In the genomic region with DNA sequence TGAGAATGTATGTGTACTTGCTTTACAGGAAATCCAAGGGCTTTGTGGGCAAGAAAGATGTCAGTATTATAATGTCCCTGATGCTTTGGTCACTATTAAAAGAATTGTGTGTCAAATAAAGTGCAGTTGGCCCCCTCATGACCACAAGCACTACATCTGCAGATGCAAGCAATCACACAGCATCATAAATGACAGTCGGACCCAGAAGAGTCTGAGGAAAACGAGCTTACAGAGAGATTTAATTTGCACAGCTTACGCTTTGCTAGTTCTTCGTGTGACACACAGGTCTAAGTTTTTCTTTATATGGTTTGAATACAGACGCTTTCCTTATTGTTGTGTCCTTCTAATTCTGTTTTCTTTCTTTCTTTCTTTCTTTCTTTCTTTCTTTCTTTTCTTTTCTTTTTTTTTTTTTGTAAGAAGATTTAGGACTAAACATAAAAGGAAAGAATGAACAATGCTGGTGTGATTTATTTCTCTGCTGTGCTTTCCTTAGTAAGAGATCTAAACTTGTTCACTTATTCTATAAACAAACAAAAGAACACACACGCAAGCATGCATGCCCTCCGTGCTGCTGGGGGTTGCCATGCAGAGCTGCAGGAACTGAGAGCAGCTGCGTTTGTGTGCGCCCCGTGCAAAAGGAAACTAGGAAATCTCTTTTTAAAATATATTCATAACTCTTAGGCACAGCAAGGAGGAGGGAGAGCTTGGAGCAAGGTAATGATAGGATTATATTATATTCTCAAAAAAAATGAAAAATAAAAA, we compare ENCODE assay signal across 10 mouse cellular contexts.
DNase-seq lines count a peak whose midpoint lies in the region; ATAC-seq lines count a peak whose summit lies in the region.
"Had no signal": no experiment of that assay in that cellular context is flagged by ENCODE, and none has a peak within 500 bp of the region (broad histone marks: within the 10 kb centered on the region; RNA-seq: fewer than 3 reads in every experiment).

No protein-coding gene starts in this region.

- no peak overlapping the region for H3K9ac ChIP-seq in kidney, embryonic 14.5 days (ENCODE audit: low read depth, low read length)
- no peak overlapping the region for H3K9ac ChIP-seq in hindbrain, embryonic 13.5 days
- H3K9ac ChIP-seq in midbrain, embryonic 15.5 days: no peak overlapping the region
- H3K9ac ChIP-seq in heart, embryonic 11.5 days (ENCODE audit: low read depth, low read length): no peak overlapping the region

- no peak overlapping the region for H3K27ac ChIP-seq in kidney, embryonic 14.5 days (ENCODE audit: low read depth, low read length)
- H3K27ac ChIP-seq in embryonic facial prominence, embryonic 10.5 days (replicated peaks): peak overlapping the region; percentile 8; the same call in 1 of the 2 replicates
- H3K27ac ChIP-seq in hindbrain, embryonic 13.5 days: peak overlapping the region; percentile 70
- H3K27ac ChIP-seq in midbrain, embryonic 15.5 days: no peak overlapping the region
- no peak overlapping the region for H3K27ac ChIP-seq in heart, embryonic 11.5 days (ENCODE audit: low read depth, low read length)

- H3K9me3 ChIP-seq in kidney, embryonic 14.5 days (ENCODE audit: control insufficient read depth, low read length): no peaks in the 10 kb centered on the region
- no peaks in the 10 kb centered on the region for H3K9me3 ChIP-seq in embryonic facial prominence, embryonic 10.5 days
- H3K9me3 ChIP-seq in hindbrain, embryonic 13.5 days: no peaks in the 10 kb centered on the region
- no peaks in the 10 kb centered on the region for H3K9me3 ChIP-seq in midbrain, embryonic 15.5 days
- no peaks in the 10 kb centered on the region for H3K9me3 ChIP-seq in heart, embryonic 11.5 days (replicated peaks; ENCODE audit: control insufficient read depth, low read length)

- H3K4me3 ChIP-seq in kidney, embryonic 14.5 days (ENCODE audit: low read length): 0 out of 2 replicates have a peak overlapping the region, but pooled peaks have one; percentile 6
- no peak overlapping the region; the same call in 1 of the 2 replicates for H3K4me3 ChIP-seq in embryonic facial prominence, embryonic 10.5 days
- no peak overlapping the region for H3K4me3 ChIP-seq in hindbrain, embryonic 13.5 days
- no peak overlapping the region for H3K4me3 ChIP-seq in midbrain, embryonic 15.5 days
- H3K4me3 ChIP-seq in heart, embryonic 11.5 days (ENCODE audit: low read depth, low read length): no peak overlapping the region

- DNase-seq in kidney, adult 11 months: no peak
- peak; percentile 24 for DNase-seq in embryonic facial prominence, embryonic 10.5 days (ENCODE audit: low spot score)
- no peak for DNase-seq in heart, postnatal 36 days
- DNase-seq in urinary bladder, postnatal 36 days (ENCODE audit: low spot score in 2 of 2): no peak
- DNase-seq: gastrocnemius, postnatal 25 days had no signal

- H3K36me3 ChIP-seq in kidney, embryonic 14.5 days (ENCODE audit: control insufficient read depth, insufficient read depth, low read length): no peaks in the 10 kb centered on the region
- H3K36me3 ChIP-seq in embryonic facial prominence, embryonic 10.5 days (replicated peaks): no peaks in the 10 kb centered on the region
- no peaks in the 10 kb centered on the region for H3K36me3 ChIP-seq in hindbrain, embryonic 13.5 days
- H3K36me3 ChIP-seq in midbrain, embryonic 15.5 days (replicated peaks): no peaks in the 10 kb centered on the region
- H3K36me3 ChIP-seq in heart, embryonic 11.5 days (ENCODE audit: control insufficient read depth, insufficient read depth, low read length): no peaks in the 10 kb centered on the region

- peaks cover 8% of the 10 kb centered on the region; the same call in 1 of the 2 replicates for H3K4me1 ChIP-seq in kidney, embryonic 14.5 days (ENCODE audit: control insufficient read depth, insufficient read depth, low read length)
- H3K4me1 ChIP-seq in embryonic facial prominence, embryonic 10.5 days: peaks cover 47% of the 10 kb centered on the region
- peaks cover 20% of the 10 kb centered on the region for H3K4me1 ChIP-seq in hindbrain, embryonic 13.5 days (replicated peaks)
- peaks cover 16% of the 10 kb centered on the region for H3K4me1 ChIP-seq in midbrain, embryonic 15.5 days
- H3K4me1 ChIP-seq in heart, embryonic 11.5 days (ENCODE audit: control insufficient read depth, insufficient read depth, low read length): no peaks in the 10 kb centered on the region

- ATAC-seq in kidney, embryonic 14.5 days (ENCODE audit: low FRiP score, low TSS enrichment): peak; percentile 68
- ATAC-seq in hindbrain, embryonic 13.5 days (ENCODE audit: low FRiP score): peak; percentile 58; the same call in 1 of the 2 replicates
- peak; percentile 59; the same call in 1 of the 2 replicates for ATAC-seq in midbrain, embryonic 15.5 days (replicated peaks)
- no peak for ATAC-seq in heart, embryonic 11.5 days (replicated peaks; ENCODE audit: insufficient number of reproducible peaks, low FRiP score, low TSS enrichment)
- ATAC-seq: Patski had no signal

- intact Hi-C loops in heart, postnatal 36 days (cut with DNase I): no loop called here

- 18% methylated on average over 10 of the region's 10 CpGs for WGBS in kidney, embryonic 14.5 days
- 23% methylated on average over 10 of the region's 10 CpGs for WGBS in embryonic facial prominence, embryonic 10.5 days
- 13% methylated on average over 10 of the region's 10 CpGs for WGBS in hindbrain, embryonic 13.5 days
- WGBS in midbrain, embryonic 15.5 days: 7% methylated on average over 10 of the region's 10 CpGs
- 67% methylated on average over 10 of the region's 10 CpGs for WGBS in heart, embryonic 11.5 days (ENCODE audit: insufficient replicate concordance)

- no peaks in the 10 kb centered on the region for H3K27me3 ChIP-seq in kidney, embryonic 14.5 days (ENCODE audit: control insufficient read depth, insufficient read depth, low read length)
- no peaks in the 10 kb centered on the region for H3K27me3 ChIP-seq in embryonic facial prominence, embryonic 10.5 days (replicated peaks; ENCODE audit: low read depth, poor library complexity, severe bottlenecking)
- H3K27me3 ChIP-seq in hindbrain, embryonic 13.5 days: no peaks in the 10 kb centered on the region
- no peaks in the 10 kb centered on the region for H3K27me3 ChIP-seq in midbrain, embryonic 15.5 days (replicated peaks)
- no peaks in the 10 kb centered on the region for H3K27me3 ChIP-seq in heart, embryonic 11.5 days (ENCODE audit: control insufficient read depth, insufficient read depth, low read length)
- H3K27me3 ChIP-seq: Patski had no signal

- 0 out of 2 replicates have a peak overlapping the region, but pooled peaks have one; percentile 15 for H3K4me2 ChIP-seq in kidney, embryonic 14.5 days (replicated peaks; ENCODE audit: low read depth, low read length)
- H3K4me2 ChIP-seq in hindbrain, embryonic 13.5 days: peak overlapping the region; percentile 36; the same call in 1 of the 2 replicates
- no peak overlapping the region for H3K4me2 ChIP-seq in midbrain, embryonic 15.5 days
- no peak overlapping the region for H3K4me2 ChIP-seq in heart, embryonic 11.5 days

Comparison
In these comparisons a context has a peak if more than half of its experiments do, and no peak if none do; other contexts are left out.
1. H3K27ac ChIP-seq: peak in embryonic facial prominence, embryonic 10.5 days (single experiment) and hindbrain, embryonic 13.5 days (single experiment); none in kidney, embryonic 14.5 days (single experiment), midbrain, embryonic 15.5 days (single experiment) and heart, embryonic 11.5 days (single experiment).
2. H3K4me2 ChIP-seq: peak in kidney, embryonic 14.5 days (single experiment) and hindbrain, embryonic 13.5 days (single experiment); none in midbrain, embryonic 15.5 days (single experiment) and heart, embryonic 11.5 days (single experiment).